Comparison of ENCODE assay signal across 8 mouse cellular contexts in the genomic region with DNA sequence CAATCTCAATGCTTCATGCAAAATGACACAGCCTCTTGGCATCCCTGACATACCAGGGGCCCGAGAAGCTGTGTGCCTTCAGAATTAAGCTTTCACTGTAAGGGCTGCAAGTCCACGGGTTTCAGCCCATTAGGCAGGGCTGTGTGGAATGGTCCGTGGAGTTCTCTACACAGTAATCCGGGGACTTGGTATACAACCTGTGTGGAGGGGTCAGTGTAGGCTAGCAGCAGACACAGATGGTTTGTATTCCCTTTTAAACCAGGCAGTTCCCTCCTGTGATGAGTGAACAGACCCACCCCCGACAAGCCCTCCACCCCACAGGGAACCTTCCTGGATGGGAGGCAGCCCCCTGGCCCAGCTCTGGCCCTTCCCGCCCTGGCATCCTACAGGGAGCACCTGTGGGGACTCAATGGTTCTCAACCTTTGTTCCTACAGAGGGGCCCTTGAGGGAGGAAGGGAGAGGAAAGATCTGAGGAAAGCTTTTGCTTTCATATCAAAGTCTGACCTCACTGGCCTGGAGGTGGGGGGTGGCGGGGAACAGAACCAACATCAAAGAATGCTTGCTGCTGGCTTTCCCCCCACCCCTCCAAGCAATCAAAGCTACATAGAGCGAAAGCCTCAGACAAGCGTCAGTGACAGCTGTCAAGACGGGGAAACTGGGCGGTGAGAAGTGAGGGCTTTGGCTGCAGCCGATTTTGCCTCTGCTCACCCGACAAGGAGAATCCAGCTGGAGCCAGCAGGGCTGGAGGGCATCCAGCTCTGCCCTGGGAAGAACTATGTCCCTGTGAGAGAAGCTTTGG.
DNase-seq lines count a peak whose midpoint lies in the region; ATAC-seq lines count a peak whose summit lies in the region.

No protein-coding gene starts in this region.

- H3K4me2 ChIP-seq in kidney, embryonic 14.5 days (replicated peaks; ENCODE audit: low read depth, low read length) = no peak overlapping the region
- no peak overlapping the region for H3K4me2 ChIP-seq in forebrain, embryonic 16.5 days (ENCODE audit: low read length)
- peak overlapping the region; percentile 22 for H3K4me2 ChIP-seq in intestine, embryonic 16.5 days (ENCODE audit: low read depth, low read length)
- no peak overlapping the region for H3K4me2 ChIP-seq in liver, embryonic 12.5 days

- H3K9me3 ChIP-seq in kidney, embryonic 14.5 days (ENCODE audit: control insufficient read depth, low read length) = no peaks in the 10 kb centered on the region
- H3K9me3 ChIP-seq in forebrain, embryonic 16.5 days (ENCODE audit: control insufficient read depth, low read length) = no peaks in the 10 kb centered on the region
- no peaks in the 10 kb centered on the region for H3K9me3 ChIP-seq in intestine, embryonic 16.5 days (ENCODE audit: control insufficient read depth, low read length)
- H3K9me3 ChIP-seq in midbrain, embryonic 10.5 days (replicated peaks) = no peaks in the 10 kb centered on the region
- H3K9me3 ChIP-seq in liver, embryonic 12.5 days (replicated peaks) = no peaks in the 10 kb centered on the region

- peaks cover 10% of the 10 kb centered on the region; the same call in 1 of the 2 replicates for H3K36me3 ChIP-seq in kidney, embryonic 14.5 days (ENCODE audit: control insufficient read depth, insufficient read depth, low read length)
- no peaks in the 10 kb centered on the region for H3K36me3 ChIP-seq in forebrain, embryonic 16.5 days (ENCODE audit: control insufficient read depth, insufficient read depth)
- peaks cover 3% of the 10 kb centered on the region; the same call in 1 of the 2 replicates for H3K36me3 ChIP-seq in intestine, embryonic 16.5 days (ENCODE audit: control insufficient read depth, insufficient read depth, low read length)
- no peaks in the 10 kb centered on the region for H3K36me3 ChIP-seq in midbrain, embryonic 10.5 days
- H3K36me3 ChIP-seq in liver, embryonic 12.5 days = peaks cover 10% of the 10 kb centered on the region

- ATAC-seq in kidney, embryonic 14.5 days (ENCODE audit: low FRiP score, low TSS enrichment) = no peak
- ATAC-seq in forebrain, embryonic 16.5 days = 0 out of 2 replicates have a peak, but pooled peaks have one; percentile 19
- ATAC-seq in intestine, embryonic 16.5 days = peak; percentile 63
- ATAC-seq in liver, embryonic 12.5 days = no peak

- no peak overlapping the region for H3K4me3 ChIP-seq in kidney, embryonic 14.5 days (ENCODE audit: low read length)
- H3K4me3 ChIP-seq in forebrain, embryonic 16.5 days (replicated peaks; ENCODE audit: low read length) = no peak overlapping the region
- peak overlapping the region; percentile 8; the same call in 1 of the 2 replicates for H3K4me3 ChIP-seq in intestine, embryonic 16.5 days (ENCODE audit: low read length)
- H3K4me3 ChIP-seq in midbrain, embryonic 10.5 days = peak overlapping the region; percentile 11; the same call in 1 of the 2 replicates
- H3K4me3 ChIP-seq in liver, embryonic 12.5 days = no peak overlapping the region

- 18% methylated on average over 13 of the region's 13 CpGs for WGBS in kidney, embryonic 14.5 days
- 12% methylated on average over 13 of the region's 13 CpGs for WGBS in forebrain, embryonic 16.5 days
- WGBS in intestine, embryonic 16.5 days = 31% methylated on average over 13 of the region's 13 CpGs
- 12% methylated on average over 13 of the region's 13 CpGs for WGBS in midbrain, embryonic 10.5 days
- WGBS in liver, embryonic 12.5 days (ENCODE audit: insufficient replicate concordance) = 38% methylated on average over 13 of the region's 13 CpGs

- H3K9ac ChIP-seq in kidney, embryonic 14.5 days (ENCODE audit: low read depth, low read length) = no peak overlapping the region
- H3K9ac ChIP-seq in forebrain, embryonic 16.5 days (replicated peaks; ENCODE audit: low read depth, low read length) = no peak overlapping the region
- H3K9ac ChIP-seq in intestine, embryonic 16.5 days (ENCODE audit: low read depth, low read length) = peak overlapping the region; percentile 56
- H3K9ac ChIP-seq in liver, embryonic 12.5 days = no peak overlapping the region

- H3K27me3 ChIP-seq in kidney, embryonic 14.5 days (ENCODE audit: control insufficient read depth, insufficient read depth, low read length) = no peaks in the 10 kb centered on the region
- H3K27me3 ChIP-seq in forebrain, embryonic 16.5 days (replicated peaks; ENCODE audit: control insufficient read depth, insufficient read depth, low read length) = no peaks in the 10 kb centered on the region
- H3K27me3 ChIP-seq in intestine, embryonic 16.5 days (replicated peaks; ENCODE audit: control insufficient read depth, insufficient read depth, low read length) = no peaks in the 10 kb centered on the region
- H3K27me3 ChIP-seq in midbrain, embryonic 10.5 days (ENCODE audit: low read depth, poor library complexity, severe bottlenecking) = peaks cover 5% of the 10 kb centered on the region
- H3K27me3 ChIP-seq in liver, embryonic 12.5 days (replicated peaks) = peaks cover 10% of the 10 kb centered on the region; the same call in 1 of the 2 replicates

- H3K27ac ChIP-seq in kidney, embryonic 14.5 days (ENCODE audit: low read depth, low read length) = no peak overlapping the region
- no peak overlapping the region for H3K27ac ChIP-seq in forebrain, embryonic 16.5 days (ENCODE audit: low read length)
- peak overlapping the region; percentile 40; the same call in 1 of the 2 replicates for H3K27ac ChIP-seq in intestine, embryonic 16.5 days (ENCODE audit: low read length)
- H3K27ac ChIP-seq in midbrain, embryonic 10.5 days (replicated peaks) = peak overlapping the region; percentile 61
- no peak overlapping the region for H3K27ac ChIP-seq in liver, embryonic 12.5 days

- H3K4me1 ChIP-seq in kidney, embryonic 14.5 days (ENCODE audit: control insufficient read depth, insufficient read depth, low read length) = peaks cover 35% of the 10 kb centered on the region
- peaks cover 8% of the 10 kb centered on the region for H3K4me1 ChIP-seq in forebrain, embryonic 16.5 days (replicated peaks; ENCODE audit: control insufficient read depth, insufficient read depth, low read length)
- H3K4me1 ChIP-seq in intestine, embryonic 16.5 days (ENCODE audit: control insufficient read depth, insufficient read depth, low read length) = peaks cover 46% of the 10 kb centered on the region
- peaks cover 35% of the 10 kb centered on the region for H3K4me1 ChIP-seq in midbrain, embryonic 10.5 days
- peaks cover 14% of the 10 kb centered on the region; the same call in 1 of the 2 replicates for H3K4me1 ChIP-seq in liver, embryonic 12.5 days

- DNase-seq in kidney, adult 11 months = peak; percentile 52
- DNase-seq in midbrain, embryonic 10.5 days (ENCODE audit: low spot score) = peak; percentile 37
- no peak for DNase-seq in urinary bladder, postnatal 10 days (ENCODE audit: low spot score)
- no peak for DNase-seq in gastrocnemius, postnatal 25 days

Comparison
In these comparisons a context has a peak if more than half of its experiments do, and no peak if none do; other contexts are left out.
1. DNase-seq: peak in kidney, adult 11 months (single experiment) and midbrain, embryonic 10.5 days (single experiment); none in urinary bladder, postnatal 10 days (single experiment) and gastrocnemius, postnatal 25 days (single experiment).
2. ATAC-seq: peak in forebrain, embryonic 16.5 days (single experiment) and intestine, embryonic 16.5 days (single experiment); none in kidney, embryonic 14.5 days (single experiment) and liver, embryonic 12.5 days (single experiment).
3. H3K27ac ChIP-seq: peak in intestine, embryonic 16.5 days (single experiment) and midbrain, embryonic 10.5 days (single experiment); none in kidney, embryonic 14.5 days (single experiment), forebrain, embryonic 16.5 days (single experiment) and liver, embryonic 12.5 days (single experiment).
4. H3K4me3 ChIP-seq: peak in intestine, embryonic 16.5 days (single experiment) and midbrain, embryonic 10.5 days (single experiment); none in kidney, embryonic 14.5 days (single experiment), forebrain, embryonic 16.5 days (single experiment) and liver, embryonic 12.5 days (single experiment).